Mouse (Mus musculus): ENCODE measurements around the gene Tbc1d15.

DNA sequence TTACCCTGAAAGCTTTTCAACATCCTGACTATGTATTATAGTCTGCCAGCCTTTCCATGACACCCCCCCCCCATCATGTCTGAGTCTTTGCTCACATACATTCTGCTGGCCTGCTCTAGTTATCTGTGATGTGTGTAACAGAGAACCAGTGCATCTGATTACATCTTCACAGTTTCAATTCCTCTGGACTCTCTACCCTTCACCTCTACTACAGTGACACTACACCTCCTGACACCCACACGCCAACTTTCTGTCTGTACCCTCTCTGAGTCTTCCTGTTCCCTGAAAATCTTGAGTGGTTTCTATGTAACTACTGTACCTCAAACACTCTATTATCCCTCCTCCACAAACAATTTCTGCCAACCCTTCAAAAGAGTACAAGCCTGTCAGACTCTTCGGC, 5.8 kb downstream of the Tbc1d15 start:
- TF ChIP-seq CTCF (IDR thresholded peaks at IDR 0.05; ENCODE audit: control insufficient read depth, insufficient read depth, insufficient replicate concordance, low read depth, low read length): no peak
- no peak for TF ChIP-seq POLR2A (IDR thresholded peaks at IDR 0.05; ENCODE audit: control insufficient read depth, low read depth, low read length)
